In genomic region chr1:177444483-177444810, GRCm38 (mm10) we compare ENCODE assay signal across 8 mouse cellular contexts. TPM values are rescaled to one million over a fixed set of nuclear protein-coding genes. Genes with fewer than 3 reads are reported as not detected.
DNase-seq lines count a peak whose midpoint lies in the region; ATAC-seq and TF ChIP-seq lines count a peak whose summit lies in the region.

No protein-coding gene starts in this region.

- TF ChIP-seq EP300 in heart, adult 2 months (IDR thresholded peaks at IDR 0.05; ENCODE audit: insufficient read depth, low read depth, low read length): no peak

- H3K4me3 ChIP-seq in heart, embryonic 16.5 days (ENCODE audit: low read length): no peak overlapping the region
- H3K4me3 ChIP-seq in heart, adult 2 months: no peak overlapping the region
- H3K4me3 ChIP-seq in bone marrow, adult 2 months (replicated peaks; ENCODE audit: control insufficient read depth, low read depth, low read length): peak overlapping the region; percentile 31
- H3K4me3 ChIP-seq in forebrain, embryonic 11.5 days (ENCODE audit: low read depth, low read length): peak overlapping the region; percentile 98
- H3K4me3 ChIP-seq in limb, embryonic 13.5 days: peak overlapping the region; percentile 83
- peak overlapping the region; percentile 71; the same call in 1 of the 2 replicates for H3K4me3 ChIP-seq in stomach, embryonic 15.5 days (replicated peaks)

- TF ChIP-seq POLR2A in heart, adult 2 months (IDR thresholded peaks at IDR 0.05; ENCODE audit: insufficient read depth, low read depth, low read length): no peak
- TF ChIP-seq POLR2A in bone marrow, adult 2 months (IDR thresholded peaks at IDR 0.05; ENCODE audit: borderline replicate concordance, control insufficient read depth, low read depth, low read length): no peak

- H3K4me2 ChIP-seq in heart, embryonic 16.5 days (ENCODE audit: low read depth, low read length): peak overlapping the region; percentile 96
- peak overlapping the region; percentile 87 for H3K4me2 ChIP-seq in forebrain, embryonic 11.5 days (ENCODE audit: low read depth, low read length, severe bottlenecking)
- H3K4me2 ChIP-seq in limb, embryonic 13.5 days (replicated peaks): peak overlapping the region; percentile 90
- H3K4me2 ChIP-seq in stomach, embryonic 15.5 days: peak overlapping the region; percentile 78

- H3K36me3 ChIP-seq in heart, embryonic 16.5 days (ENCODE audit: control insufficient read depth, insufficient read depth): peaks cover 12% of the 10 kb centered on the region
- peaks cover 6% of the 10 kb centered on the region for H3K36me3 ChIP-seq in heart, adult 2 months (ENCODE audit: control insufficient read depth, insufficient read depth, low read length)
- peaks cover 2% of the 10 kb centered on the region; the same call in 1 of the 2 replicates for H3K36me3 ChIP-seq in forebrain, embryonic 11.5 days (ENCODE audit: control insufficient read depth, insufficient read depth, low read length)
- peaks cover 20% of the 10 kb centered on the region for H3K36me3 ChIP-seq in limb, embryonic 13.5 days
- peaks cover 10% of the 10 kb centered on the region; the same call in 1 of the 2 replicates for H3K36me3 ChIP-seq in stomach, embryonic 15.5 days

- H3K79me2 ChIP-seq in heart, adult 2 months (replicated peaks; ENCODE audit: control insufficient read depth, insufficient read depth, low read length): no peaks in the 10 kb centered on the region; the same call in 1 of the 2 replicates

- no peaks in the 10 kb centered on the region for H3K27me3 ChIP-seq in heart, embryonic 16.5 days (ENCODE audit: control insufficient read depth, insufficient read depth, low read length)
- H3K27me3 ChIP-seq in heart, adult 2 months (ENCODE audit: control insufficient read depth, insufficient read depth, low read length): no peaks in the 10 kb centered on the region
- no peaks in the 10 kb centered on the region for H3K27me3 ChIP-seq in forebrain, embryonic 11.5 days (ENCODE audit: control insufficient read depth, insufficient read depth, low read length)
- no peaks in the 10 kb centered on the region for H3K27me3 ChIP-seq in limb, embryonic 13.5 days
- H3K27me3 ChIP-seq in stomach, embryonic 15.5 days (replicated peaks): no peaks in the 10 kb centered on the region

- 43% methylated on average over 3 of the region's 3 CpGs for WGBS in heart, embryonic 16.5 days
- 53% methylated on average over 3 of the region's 3 CpGs for WGBS in heart, adult 2 months
- WGBS in bone marrow, adult 2 months: 56% methylated on average over 3 of the region's 3 CpGs
- 2% methylated on average over 3 of the region's 3 CpGs for WGBS in forebrain, embryonic 11.5 days
- 27% methylated on average over 3 of the region's 3 CpGs for WGBS in limb, embryonic 13.5 days
- 34% methylated on average over 3 of the region's 3 CpGs for WGBS in stomach, embryonic 15.5 days

- H3K9me3 ChIP-seq in heart, embryonic 16.5 days (replicated peaks; ENCODE audit: control insufficient read depth, low read length): no peaks in the 10 kb centered on the region
- H3K9me3 ChIP-seq in forebrain, embryonic 11.5 days (ENCODE audit: control insufficient read depth, low read length): no peaks in the 10 kb centered on the region
- no peaks in the 10 kb centered on the region for H3K9me3 ChIP-seq in limb, embryonic 13.5 days
- H3K9me3 ChIP-seq in stomach, embryonic 15.5 days: no peaks in the 10 kb centered on the region

- no peak for TF ChIP-seq CTCF in heart, adult 2 months (IDR thresholded peaks at IDR 0.05)
- TF ChIP-seq CTCF in bone marrow, adult 2 months (IDR thresholded peaks at IDR 0.05; ENCODE audit: control insufficient read depth, insufficient read depth, low read length): no peak

- intact Hi-C loops in heart, adult 2 months (cut with DNase I): loop anchor here (5.0 kb wide), 2 partner anchors 187 to 637 kb away; partner anchors contain the start of gene Akt3

- no peak overlapping the region for H3K27ac ChIP-seq in heart, embryonic 16.5 days (ENCODE audit: low read length)
- H3K27ac ChIP-seq in heart, adult 2 months: no peak overlapping the region
- no peak overlapping the region for H3K27ac ChIP-seq in bone marrow, adult 2 months (ENCODE audit: control insufficient read depth, insufficient read depth, low read depth, low read length, poor library complexity)
- H3K27ac ChIP-seq in forebrain, embryonic 11.5 days (ENCODE audit: low read depth, low read length): peak overlapping the region; percentile 70
- H3K27ac ChIP-seq in limb, embryonic 13.5 days: no peak overlapping the region
- no peak overlapping the region for H3K27ac ChIP-seq in stomach, embryonic 15.5 days

- H3K4me1 ChIP-seq in heart, embryonic 16.5 days (ENCODE audit: control insufficient read depth, insufficient read depth, low read length): peaks cover 22% of the 10 kb centered on the region
- peaks cover 6% of the 10 kb centered on the region for H3K4me1 ChIP-seq in heart, adult 2 months (ENCODE audit: control insufficient read depth, insufficient read depth, low read length)
- peaks cover 3% of the 10 kb centered on the region; the same call in 1 of the 2 replicates for H3K4me1 ChIP-seq in bone marrow, adult 2 months (ENCODE audit: control insufficient read depth, insufficient read depth, low read length)
- peaks cover 20% of the 10 kb centered on the region for H3K4me1 ChIP-seq in forebrain, embryonic 11.5 days (replicated peaks; ENCODE audit: control insufficient read depth, insufficient read depth, low read length)
- peaks cover 50% of the 10 kb centered on the region for H3K4me1 ChIP-seq in limb, embryonic 13.5 days
- H3K4me1 ChIP-seq in stomach, embryonic 15.5 days: peaks cover 4% of the 10 kb centered on the region; the same call in 1 of the 2 replicates

- no peak for DNase-seq in heart, adult 2 months
- no peak for DNase-seq in forebrain, embryonic 11.5 days (ENCODE audit: low spot score)
- no peak for DNase-seq in c-Kit-positive CD71-positive TER-119-positive erythroid progenitor cells, embryonic 14.5 days (ENCODE audit: low spot score)
- no peak for DNase-seq in Muller cell, postnatal 12 days (ENCODE audit: inconsistent ontology term)

- no peak overlapping the region for H3K9ac ChIP-seq in heart, embryonic 16.5 days (ENCODE audit: low read length)
- H3K9ac ChIP-seq in heart, adult 2 months (ENCODE audit: low read depth, low read length): no peak overlapping the region
- H3K9ac ChIP-seq in forebrain, embryonic 11.5 days (ENCODE audit: low read length): peak overlapping the region; percentile 97
- H3K9ac ChIP-seq in limb, embryonic 13.5 days: no peak overlapping the region
- H3K9ac ChIP-seq in stomach, embryonic 15.5 days: no peak overlapping the region

- no peak for ATAC-seq in heart, embryonic 16.5 days (replicated peaks; ENCODE audit: extremely low read depth, insufficient read depth, low FRiP score)
- ATAC-seq in forebrain, embryonic 11.5 days (replicated peaks; ENCODE audit: low FRiP score): no peak
- no peak for ATAC-seq in limb, embryonic 13.5 days (ENCODE audit: low FRiP score, low read depth)
- ATAC-seq in stomach, embryonic 15.5 days (ENCODE audit: insufficient read depth, low FRiP score, low read depth): no peak

RNA-seq across cellular contexts. Expression of gene Zbtb18, which starts 2.3 kb away (rescaled TPM):
- 1.0 and 1.2 TPM in 2 replicates for polyA plus RNA-seq in heart, embryonic 16.5 days (2015; fragmentation: Nextera tagmentation; extraction: Ambion mirVana)
- 10 to 100 TPM; 40.2 to 47.3 TPM for total RNA-seq in heart, adult 2 months (2021)
- 10.6 and 18.4 TPM in 2 replicates for polyA plus RNA-seq in heart, adult 2 months (2012; rRNA removed)
- 14.3 and 17.9 TPM in 2 replicates for polyA plus RNA-seq in bone marrow, adult 2 months (2011; ENCODE audit: insufficient read depth, insufficient read length, low replicate concordance, missing spikeins)
- polyA plus RNA-seq in forebrain, embryonic 11.5 days (2014; fragmentation: Nextera tagmentation; extraction: Ambion mirVana): 5.1 and 6.6 TPM in 2 replicates
- polyA plus RNA-seq in limb, embryonic 13.5 days (2015; fragmentation: Nextera tagmentation; extraction: Ambion mirVana): 2.2 and 3.8 TPM in 2 replicates
- polyA plus RNA-seq in stomach, embryonic 15.5 days (2015; fragmentation: Nextera tagmentation; extraction: Ambion mirVana): 2.2 and 2.7 TPM in 2 replicates

Comparison
In these comparisons a context has a peak if more than half of its experiments do, and no peak if none do; other contexts are left out.
1. H3K4me3 ChIP-seq: peak in bone marrow, adult 2 months (single experiment), forebrain, embryonic 11.5 days (single experiment), limb, embryonic 13.5 days (single experiment) and stomach, embryonic 15.5 days (single experiment); none in heart, embryonic 16.5 days (single experiment) and heart, adult 2 months (single experiment).
2. Peak in every context shown above with its lines, with median percentiles within 50 percentile points of each other: H3K4me2 ChIP-seq.